In genomic region chr13:73448201-73448600, GRCm38 (mm10) we compare ENCODE assay signal across 16 mouse cellular contexts. TPM values are rescaled to one million over a fixed set of nuclear protein-coding genes. Genes with fewer than 3 reads are reported as not detected.
A peak's percentile ranks its signal among the peaks of the same experiment; 100 is the strongest.
DNase-seq lines count a peak whose midpoint lies in the region; ATAC-seq and TF ChIP-seq lines count a peak whose summit lies in the region.
"Had no signal": no experiment of that assay in that cellular context is flagged by ENCODE, and none has a peak within 500 bp of the region (broad histone marks: within the 10 kb centered on the region; RNA-seq: fewer than 3 reads in every experiment).

No protein-coding gene starts in this region.

- peak overlapping the region; percentile 74 for H3K27ac ChIP-seq in hindbrain, postnatal 0 days
- H3K27ac ChIP-seq in hindbrain, embryonic 13.5 days, result no peak overlapping the region
- peak overlapping the region; percentile 85 for H3K27ac ChIP-seq in lung, postnatal 0 days (ENCODE audit: low read length)
- peak overlapping the region; percentile 84 for H3K27ac ChIP-seq in limb, embryonic 15.5 days
- peak overlapping the region; percentile 99 for H3K27ac ChIP-seq in liver, embryonic 15.5 days (replicated peaks)
- no peak overlapping the region for H3K27ac ChIP-seq in neural tube, embryonic 15.5 days (replicated peaks)
- H3K27ac ChIP-seq: embryonic facial prominence, embryonic 15.5 days; intestine, embryonic 15.5 days; midbrain, embryonic 12.5 days; stomach, postnatal 0 days had no signal

- no peak for TF ChIP-seq CTCF in hindbrain, postnatal 0 days (IDR thresholded peaks at IDR 0.05; ENCODE audit: low read depth)
- TF ChIP-seq CTCF in lung, postnatal 0 days (IDR thresholded peaks at IDR 0.05), result no peak

- peak; percentile 31; the same call in 1 of the 2 replicates for ATAC-seq in hindbrain, postnatal 0 days
- no peak for ATAC-seq in hindbrain, embryonic 13.5 days (ENCODE audit: low FRiP score)
- no peak for ATAC-seq in lung, postnatal 0 days
- no peak for ATAC-seq in limb, embryonic 15.5 days (ENCODE audit: insufficient number of reproducible peaks, low FRiP score, low TSS enrichment, low read depth)
- no peak for ATAC-seq in liver, embryonic 15.5 days (ENCODE audit: insufficient read depth)
- ATAC-seq in neural tube, embryonic 15.5 days (ENCODE audit: low FRiP score), result no peak
- ATAC-seq: intestine, embryonic 15.5 days had no signal

- no peak for DNase-seq in hindbrain, postnatal 0 days (ENCODE audit: low spot score)
- DNase-seq in lung, postnatal 0 days (ENCODE audit: low spot score), result no peak
- DNase-seq in lung, postnatal 36 days, result no peak
- DNase-seq: cerebellum, adult 2 months; cerebellum, postnatal 36 days; kidney, postnatal 36 days; right cerebral cortex, postnatal 4 days; thymus, postnatal 14 days had no signal

- H3K4me2 ChIP-seq in hindbrain, postnatal 0 days (ENCODE audit: low read depth, low read length), result no peak overlapping the region
- no peak overlapping the region for H3K4me2 ChIP-seq in hindbrain, embryonic 13.5 days
- no peak overlapping the region for H3K4me2 ChIP-seq in lung, postnatal 0 days (replicated peaks; ENCODE audit: low read depth, low read length)
- H3K4me2 ChIP-seq in limb, embryonic 15.5 days, result no peak overlapping the region
- no peak overlapping the region for H3K4me2 ChIP-seq in liver, embryonic 15.5 days
- no peak overlapping the region for H3K4me2 ChIP-seq in neural tube, embryonic 15.5 days
- H3K4me2 ChIP-seq: embryonic facial prominence, embryonic 15.5 days; intestine, embryonic 15.5 days; midbrain, embryonic 12.5 days had no signal

- no peak overlapping the region for H3K4me3 ChIP-seq in hindbrain, postnatal 0 days (ENCODE audit: low read length)
- no peak overlapping the region for H3K4me3 ChIP-seq in hindbrain, embryonic 13.5 days
- H3K4me3 ChIP-seq in lung, postnatal 0 days (ENCODE audit: low read depth, low read length), result no peak overlapping the region
- H3K4me3 ChIP-seq in limb, embryonic 15.5 days, result no peak overlapping the region
- H3K4me3 ChIP-seq in liver, embryonic 15.5 days (replicated peaks), result no peak overlapping the region
- H3K4me3 ChIP-seq in neural tube, embryonic 15.5 days (replicated peaks), result no peak overlapping the region
- H3K4me3 ChIP-seq: embryonic facial prominence, embryonic 15.5 days; intestine, embryonic 15.5 days; midbrain, embryonic 12.5 days had no signal

- H3K9me3 ChIP-seq in hindbrain, postnatal 0 days (ENCODE audit: low read length), result no peaks in the 10 kb centered on the region
- no peaks in the 10 kb centered on the region for H3K9me3 ChIP-seq in hindbrain, embryonic 13.5 days
- no peaks in the 10 kb centered on the region for H3K9me3 ChIP-seq in lung, postnatal 0 days (ENCODE audit: low read length)
- H3K9me3 ChIP-seq in limb, embryonic 15.5 days, result no peaks in the 10 kb centered on the region
- H3K9me3 ChIP-seq in liver, embryonic 15.5 days (replicated peaks), result no peaks in the 10 kb centered on the region
- H3K9me3 ChIP-seq in neural tube, embryonic 15.5 days (replicated peaks), result no peaks in the 10 kb centered on the region
- H3K9me3 ChIP-seq: embryonic facial prominence, embryonic 15.5 days; intestine, embryonic 15.5 days; midbrain, embryonic 12.5 days had no signal

- H3K4me1 ChIP-seq in hindbrain, postnatal 0 days (ENCODE audit: insufficient read depth, low read length), result peaks cover 18% of the 10 kb centered on the region
- peaks cover 10% of the 10 kb centered on the region for H3K4me1 ChIP-seq in hindbrain, embryonic 13.5 days (replicated peaks)
- H3K4me1 ChIP-seq in lung, postnatal 0 days (ENCODE audit: insufficient read depth, low read depth, low read length), result peaks cover 29% of the 10 kb centered on the region
- peaks cover 16% of the 10 kb centered on the region for H3K4me1 ChIP-seq in limb, embryonic 15.5 days
- peaks cover 65% of the 10 kb centered on the region for H3K4me1 ChIP-seq in liver, embryonic 15.5 days (replicated peaks)
- H3K4me1 ChIP-seq in neural tube, embryonic 15.5 days, result 0 out of 2 replicates have a peak, but pooled peaks cover 3% of the 10 kb centered on the region
- H3K4me1 ChIP-seq: intestine, embryonic 15.5 days had no signal

- H3K36me3 ChIP-seq in hindbrain, postnatal 0 days (ENCODE audit: insufficient read depth, low read length), result no peaks in the 10 kb centered on the region
- H3K36me3 ChIP-seq in hindbrain, embryonic 13.5 days, result no peaks in the 10 kb centered on the region
- H3K36me3 ChIP-seq in lung, postnatal 0 days (ENCODE audit: insufficient read depth, low read length), result no peaks in the 10 kb centered on the region
- no peaks in the 10 kb centered on the region for H3K36me3 ChIP-seq in limb, embryonic 15.5 days
- no peaks in the 10 kb centered on the region for H3K36me3 ChIP-seq in liver, embryonic 15.5 days (replicated peaks)
- H3K36me3 ChIP-seq in neural tube, embryonic 15.5 days, result no peaks in the 10 kb centered on the region
- H3K36me3 ChIP-seq: embryonic facial prominence, embryonic 15.5 days; intestine, embryonic 15.5 days; midbrain, embryonic 12.5 days had no signal

- WGBS in hindbrain, postnatal 0 days, result 38% methylated on average over 2 of the region's 2 CpGs
- 45% methylated on average over 2 of the region's 2 CpGs for whole genome bisulfite sequencing in hindbrain, embryonic 13.5 days
- 32% methylated on average over 2 of the region's 2 CpGs for WGBS in lung, postnatal 0 days
- WGBS in limb, embryonic 15.5 days, result 57% methylated on average over 2 of the region's 2 CpGs
- 61% methylated on average over 2 of the region's 2 CpGs for WGBS in liver, embryonic 15.5 days (ENCODE audit: insufficient replicate concordance)
- WGBS in neural tube, embryonic 15.5 days, result 60% methylated on average over 2 of the region's 2 CpGs

- no peak for TF ChIP-seq EP300 in lung, postnatal 0 days (IDR thresholded peaks at IDR 0.05)

- H3K9ac ChIP-seq in hindbrain, postnatal 0 days (replicated peaks; ENCODE audit: low read length), result no peak overlapping the region
- no peak overlapping the region for H3K9ac ChIP-seq in hindbrain, embryonic 13.5 days
- H3K9ac ChIP-seq in lung, postnatal 0 days (replicated peaks; ENCODE audit: low read depth), result no peak overlapping the region
- no peak overlapping the region for H3K9ac ChIP-seq in limb, embryonic 15.5 days
- H3K9ac ChIP-seq in liver, embryonic 15.5 days, result no peak overlapping the region; the same call in 1 of the 2 replicates
- no peak overlapping the region for H3K9ac ChIP-seq in neural tube, embryonic 15.5 days (replicated peaks)
- H3K9ac ChIP-seq: embryonic facial prominence, embryonic 15.5 days; intestine, embryonic 15.5 days; midbrain, embryonic 12.5 days had no signal

- H3K27me3 ChIP-seq in hindbrain, postnatal 0 days (ENCODE audit: insufficient read depth, low read length), result no peaks in the 10 kb centered on the region
- H3K27me3 ChIP-seq in hindbrain, embryonic 13.5 days, result no peaks in the 10 kb centered on the region
- H3K27me3 ChIP-seq in lung, postnatal 0 days (replicated peaks; ENCODE audit: insufficient read depth, low read length), result no peaks in the 10 kb centered on the region
- H3K27me3 ChIP-seq in limb, embryonic 15.5 days, result no peaks in the 10 kb centered on the region
- H3K27me3 ChIP-seq in liver, embryonic 15.5 days, result no peaks in the 10 kb centered on the region
- no peaks in the 10 kb centered on the region for H3K27me3 ChIP-seq in neural tube, embryonic 15.5 days (replicated peaks)
- H3K27me3 ChIP-seq: embryonic facial prominence, embryonic 15.5 days; intestine, embryonic 15.5 days; midbrain, embryonic 12.5 days had no signal

RNA-seq across cellular contexts. Expression of gene Lpcat1, which starts 18.8 kb away (rescaled TPM):
- total RNA-seq in hindbrain, postnatal 0 days (2014; rRNA removed), result 191 and 199 TPM in 2 replicates
- polyA plus RNA-seq in hindbrain, postnatal 0 days (2015; fragmentation: Nextera tagmentation; extraction: Ambion mirVana), result 75.7 and 78.5 TPM in 2 replicates
- 57.0 and 59.6 TPM in 2 replicates for polyA plus RNA-seq in hindbrain, embryonic 13.5 days (2015; fragmentation: Nextera tagmentation; extraction: Ambion mirVana)
- polyA plus RNA-seq in lung, postnatal 0 days (2015; fragmentation: Nextera tagmentation; extraction: Ambion mirVana), result 368 and 414 TPM in 2 replicates
- polyA plus RNA-seq in limb, embryonic 15.5 days (2015; fragmentation: Nextera tagmentation; extraction: Ambion mirVana), result 29.2 and 33.2 TPM in 2 replicates
- polyA plus RNA-seq in liver, embryonic 15.5 days (2015; fragmentation: Nextera tagmentation; extraction: Ambion mirVana), result 73.8 and 78.2 TPM in 2 replicates
- polyA plus RNA-seq in neural tube, embryonic 15.5 days (2015; fragmentation: Nextera tagmentation; extraction: Ambion mirVana), result 51.7 and 62.6 TPM in 2 replicates

Comparison
In these comparisons a context has a peak if more than half of its experiments do, and no peak if none do; other contexts are left out.
1. H3K27ac ChIP-seq: peak in hindbrain, postnatal 0 days (single experiment), lung, postnatal 0 days (single experiment), limb, embryonic 15.5 days (single experiment) and liver, embryonic 15.5 days (single experiment); none in hindbrain, embryonic 13.5 days (single experiment) and neural tube, embryonic 15.5 days (single experiment).